Mouse (Mus musculus): ENCODE measurements around the gene Vps45.

The Vps45 gene

DNA sequence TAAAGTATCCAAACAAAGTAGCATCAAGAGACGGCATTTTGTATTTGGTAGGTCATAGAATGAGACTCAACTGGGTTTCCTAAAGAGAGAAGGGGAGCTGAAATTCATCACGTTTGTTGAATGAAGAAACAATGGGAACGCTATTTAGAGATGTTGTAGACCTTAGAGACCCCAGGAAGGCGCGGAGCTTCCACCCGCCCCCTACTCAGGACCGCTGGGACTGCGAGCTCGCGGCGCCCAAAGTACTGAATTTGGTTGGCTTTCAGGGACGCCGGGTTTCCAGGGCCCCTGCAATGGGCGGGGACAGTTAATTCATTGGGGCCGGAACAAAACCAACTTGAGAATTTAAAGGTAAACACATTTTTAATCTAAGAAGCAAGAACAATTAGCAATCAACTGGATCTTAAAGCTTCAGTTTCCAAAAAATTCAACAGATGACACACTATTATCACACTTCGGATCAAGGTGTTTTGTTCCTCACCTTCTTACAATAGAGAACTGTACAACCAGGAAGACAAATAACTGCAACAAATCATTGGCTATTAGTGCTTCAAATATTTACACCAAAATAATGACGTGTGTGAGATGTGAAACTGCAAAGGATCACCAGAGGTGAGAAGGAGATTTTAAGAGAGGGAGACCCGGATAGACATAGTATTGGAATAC lies at the start of gene Vps45:
Vps45 (minus strand) TSS at position 236 of the 666 bp plus-strand sequence.
- peak; percentile 78 to 83 for DNase-seq

DNA sequence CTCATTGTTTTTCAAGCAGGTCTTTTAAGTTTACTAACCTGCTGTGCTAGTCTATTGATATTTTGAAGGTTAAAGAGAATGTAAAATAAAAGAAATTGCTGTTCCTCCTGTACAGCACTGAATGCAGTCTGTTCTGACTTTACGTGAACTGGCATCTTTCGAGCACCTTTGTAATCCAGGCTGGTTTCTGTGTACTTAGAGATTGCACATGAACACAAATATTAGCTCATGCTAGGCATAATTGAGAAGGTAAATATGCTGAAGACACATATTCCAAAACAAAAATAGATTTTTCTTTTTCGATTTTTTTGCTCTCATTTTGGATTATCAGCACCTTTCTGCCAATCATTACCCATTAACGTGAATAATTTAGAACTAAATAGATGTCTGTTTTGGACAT lies 47.9 kb upstream of the Vps45 start:
- DNase-seq = no peak

DNA sequence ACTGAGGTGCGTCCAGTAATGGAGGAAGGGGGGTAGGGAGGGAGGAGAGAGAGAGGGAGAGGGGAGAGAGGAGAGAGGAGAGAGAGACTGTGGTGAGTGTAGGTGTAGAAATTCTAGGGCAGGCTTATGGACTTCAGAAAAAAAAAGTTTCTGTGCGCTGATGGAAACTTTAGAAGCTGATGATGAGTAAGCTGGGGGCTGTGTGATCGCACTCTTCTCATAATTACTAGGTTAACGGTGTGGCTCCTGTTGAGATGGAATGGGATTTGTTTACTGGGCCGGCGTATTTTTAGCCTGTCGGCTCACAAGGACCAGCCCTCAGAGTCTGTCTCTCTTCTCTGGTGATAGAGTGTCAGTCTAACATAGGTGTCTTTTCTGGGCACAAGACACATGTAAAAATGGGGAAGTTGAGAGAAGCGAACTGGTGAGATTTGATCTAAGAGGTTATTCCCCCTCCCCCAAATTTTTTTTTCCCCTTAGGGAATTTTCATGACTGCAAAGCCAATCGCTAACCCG lies 47.0 kb upstream of the Vps45 start:
- DNase-seq = no peak

DNA sequence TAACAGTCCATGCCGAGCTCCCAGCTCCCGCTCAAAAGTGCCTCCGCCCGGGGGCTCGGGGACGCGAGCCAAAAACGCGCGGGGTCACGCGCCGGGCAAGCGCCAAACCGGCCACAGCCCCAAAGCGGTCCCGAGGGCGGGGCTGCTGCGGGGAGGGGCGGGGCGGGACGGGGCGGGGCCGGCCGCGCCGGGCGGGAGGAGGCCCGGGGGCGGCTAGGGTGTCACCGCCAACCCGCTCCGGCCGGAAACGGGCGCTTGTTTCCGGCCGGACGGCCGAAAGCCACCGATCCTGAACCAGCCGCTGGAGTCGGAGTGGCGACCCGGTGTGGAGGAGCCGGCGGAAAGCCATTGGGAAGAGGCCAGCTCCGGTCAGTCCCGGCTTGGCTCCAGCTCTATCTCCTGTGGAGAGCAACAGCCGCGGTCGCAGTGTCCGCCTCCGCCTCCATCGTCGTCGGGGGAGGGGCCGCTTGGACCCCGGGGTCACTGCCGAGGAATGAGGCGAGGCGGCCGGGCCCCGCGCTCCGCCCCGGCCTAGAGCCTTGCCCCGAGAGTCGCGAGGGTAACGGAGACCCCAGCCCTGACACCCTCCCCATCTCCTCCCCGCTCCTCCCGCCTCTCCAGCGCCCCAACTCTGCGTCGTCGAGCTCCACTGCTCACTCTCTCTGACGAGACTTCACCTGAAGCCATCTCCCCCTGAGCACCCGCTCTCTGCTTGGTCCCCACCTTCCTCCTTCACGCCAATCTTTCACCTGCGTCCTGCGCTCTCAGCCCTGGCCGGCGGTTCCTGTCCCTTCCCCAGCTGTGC lies 46.2 kb upstream of the Vps45 start, which contains the start of gene Otud7b:
Otud7b (plus strand) TSS at position 267 of the 805 bp plus-strand sequence.
- peak; percentile 88 to 93 for DNase-seq

DNA sequence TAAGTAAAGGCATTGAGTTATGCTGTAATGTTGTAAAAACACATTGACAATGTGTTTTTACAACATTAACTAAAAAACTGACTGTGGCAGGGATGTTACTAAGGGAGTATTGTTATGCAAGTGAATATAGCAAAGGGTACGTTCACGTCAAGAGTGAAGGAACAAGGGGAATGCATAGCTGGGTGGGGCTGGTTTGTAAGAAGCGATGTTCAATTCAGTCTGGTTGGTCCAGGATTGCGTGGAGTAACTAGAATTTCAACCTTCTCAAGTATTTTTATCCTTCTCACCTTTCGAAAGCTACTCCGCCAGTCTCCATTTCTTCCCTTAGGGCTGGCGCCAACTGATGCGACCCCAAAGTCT lies 45.6 kb upstream of the Vps45 start:
- DNase-seq = no peak

DNA sequence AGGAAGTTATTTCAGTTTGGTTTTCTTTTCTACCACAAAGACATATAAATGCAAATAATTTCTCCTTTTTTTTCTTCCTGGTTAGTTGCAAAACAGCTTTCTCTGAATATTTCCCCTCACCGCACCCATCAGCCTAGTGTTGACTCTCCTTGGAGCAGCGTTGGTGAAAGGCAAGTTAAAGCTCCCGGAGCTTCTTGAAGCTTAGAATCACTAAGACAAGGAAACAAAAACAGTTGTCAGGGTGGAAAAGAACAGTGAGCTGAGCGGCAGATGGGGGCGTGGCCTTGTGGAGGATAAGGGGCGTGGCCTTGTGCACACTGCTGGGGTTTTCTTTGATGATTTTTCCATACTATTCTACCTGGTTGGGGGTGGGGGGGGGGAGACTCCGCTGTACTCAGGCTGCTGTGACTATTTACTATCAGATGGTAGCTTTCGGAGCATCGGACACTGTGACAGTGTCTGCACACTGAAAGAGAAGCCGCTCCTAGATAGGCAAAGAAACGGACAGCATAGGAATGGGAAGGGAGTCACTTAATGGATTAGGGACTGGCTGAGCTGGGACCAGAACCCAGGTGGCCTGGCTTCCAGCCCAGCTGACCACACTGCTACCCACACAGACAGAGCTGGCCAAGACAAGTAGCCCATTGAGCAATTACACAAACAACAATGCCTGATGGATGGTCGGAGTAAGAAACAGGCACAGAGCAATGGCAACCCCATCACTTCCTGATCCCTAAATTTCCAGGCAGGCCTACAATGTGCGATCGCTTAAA lies 44.0 kb upstream of the Vps45 start:
- DNase-seq = peak; percentile 73 to 78

DNA sequence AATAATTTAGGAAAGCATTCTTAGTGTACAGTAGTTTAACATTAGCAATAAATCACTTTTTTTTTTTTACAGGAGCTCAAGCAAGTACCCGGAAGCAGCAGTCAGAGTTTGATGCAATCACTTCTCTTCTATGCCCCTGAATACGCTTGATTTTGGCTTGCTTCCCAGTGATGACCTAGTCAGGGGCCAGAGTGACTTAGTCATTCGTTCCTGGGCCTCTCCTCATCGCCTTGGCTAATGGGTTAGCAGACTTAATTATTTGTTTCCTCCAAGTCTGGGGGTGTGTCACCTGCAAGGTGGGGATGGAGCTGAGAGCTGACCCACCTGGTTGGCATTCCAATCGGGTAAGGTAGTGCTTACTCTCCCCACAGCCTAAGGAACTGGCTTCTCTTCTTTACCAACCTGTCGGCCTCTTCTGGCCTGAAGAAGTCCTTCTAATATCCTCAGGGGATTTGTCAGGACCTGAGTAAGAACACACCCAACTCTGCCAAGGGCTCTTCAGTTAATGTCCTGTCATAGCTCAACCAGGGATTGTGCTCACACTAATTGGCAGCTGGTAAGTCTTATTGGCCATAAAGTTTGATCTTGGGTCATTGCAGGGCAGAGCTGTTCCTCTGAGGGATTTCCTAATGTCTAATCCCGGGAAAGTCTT lies 40.5 kb upstream of the Vps45 start:
- peak; percentile 34 to 49 for DNase-seq

DNA sequence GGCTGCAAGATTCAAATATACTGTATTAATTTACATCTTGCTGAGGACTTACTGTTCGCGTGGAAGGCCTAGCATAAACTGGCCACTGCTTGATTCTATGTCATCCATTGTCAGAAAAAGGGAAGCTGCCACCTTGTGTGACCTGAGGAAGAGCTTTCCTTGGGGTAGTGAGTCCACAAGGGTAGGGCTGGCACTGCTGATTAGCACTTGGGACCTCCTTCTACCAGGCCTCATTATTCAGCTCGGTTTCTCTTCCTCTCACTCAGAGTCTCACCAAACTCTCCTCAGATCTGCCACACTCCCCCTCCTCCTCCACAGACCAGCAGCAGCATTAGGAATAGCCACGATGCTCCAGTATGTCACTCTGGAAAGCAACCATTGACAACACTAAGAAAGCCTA lies 39.9 kb upstream of the Vps45 start:
- no peak for DNase-seq

DNA sequence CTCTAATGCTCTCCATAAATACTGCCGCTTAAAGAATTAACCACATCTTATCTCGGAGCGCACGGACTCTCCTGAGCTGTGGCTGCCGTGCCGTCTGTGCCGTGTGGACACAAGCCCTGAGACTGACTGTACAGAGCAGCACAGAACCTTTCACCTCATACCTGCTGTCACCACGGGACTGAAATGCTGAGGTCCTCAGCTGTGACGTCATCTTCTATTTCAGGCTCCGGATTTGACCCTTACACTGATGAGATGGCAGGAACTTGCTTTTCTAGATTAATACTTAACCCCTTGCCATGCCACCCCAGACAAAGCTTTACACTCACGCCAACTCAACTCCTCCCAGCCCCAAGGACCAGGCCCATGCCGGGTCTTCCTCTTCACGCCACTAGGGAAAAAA lies 35.9 kb upstream of the Vps45 start:
- DNase-seq = peak in 1 of 2 experiments; percentile 32

DNA sequence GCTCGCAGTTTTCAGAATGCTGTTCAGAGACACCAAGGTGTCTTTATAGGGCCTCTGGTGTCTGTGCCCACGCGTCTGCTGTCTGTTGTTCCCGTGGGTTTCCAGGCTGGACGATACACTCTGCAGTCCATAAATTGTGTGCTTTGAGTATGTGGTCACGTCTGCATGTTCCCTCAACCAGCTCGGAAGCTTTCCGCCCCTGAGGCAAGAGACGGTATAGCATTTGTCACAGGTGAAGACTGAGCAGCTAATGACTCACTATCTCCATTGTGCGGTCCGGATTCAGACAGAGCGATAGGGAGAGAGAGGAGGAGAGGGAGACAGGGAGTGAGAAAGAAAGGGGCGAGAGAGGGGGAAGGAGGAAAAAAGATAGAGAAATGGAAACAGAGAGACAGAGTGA lies 35.2 kb upstream of the Vps45 start:
- DNase-seq = peak in 1 of 2 experiments; percentile 11

DNA sequence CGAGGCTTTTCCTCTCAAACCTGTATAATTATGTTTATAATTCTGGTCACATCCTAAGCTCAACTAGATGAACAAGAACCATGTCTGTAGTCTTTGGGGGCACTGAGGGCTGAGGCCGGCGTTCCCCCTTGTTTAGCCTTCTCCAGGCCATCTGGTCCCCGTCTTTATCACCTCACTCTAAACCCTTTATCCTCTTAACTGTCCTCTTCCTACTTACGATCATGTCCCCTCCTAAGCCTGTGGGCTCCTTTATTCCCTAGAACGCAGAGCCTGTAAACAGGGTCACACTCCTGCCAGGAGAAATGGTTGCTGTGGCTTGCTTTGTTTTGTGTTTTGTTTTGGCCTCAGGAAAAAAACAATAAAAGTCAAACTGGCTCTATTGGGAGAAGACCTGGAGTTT lies 33.7 kb upstream of the Vps45 start:
- DNase-seq = no peak

DNA sequence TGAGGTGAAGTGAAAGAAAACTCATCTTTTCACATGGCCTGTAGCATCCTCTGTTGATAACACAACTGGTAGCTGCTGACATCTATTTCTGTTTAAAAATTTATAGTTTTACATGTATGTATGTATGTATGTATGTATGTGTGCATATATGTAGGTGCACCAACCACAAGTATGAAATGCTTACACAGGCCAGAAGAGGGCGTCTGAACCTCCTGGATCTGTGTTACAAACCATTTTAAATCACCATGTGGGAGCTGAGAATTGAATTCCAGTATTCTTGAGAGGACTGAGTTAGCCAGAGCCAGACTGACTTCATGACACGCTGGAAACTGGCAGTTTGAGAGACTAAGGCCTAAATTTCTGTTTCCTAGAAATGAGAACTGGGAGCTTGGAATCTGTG lies 32.9 kb upstream of the Vps45 start:
- no peak for DNase-seq

DNA sequence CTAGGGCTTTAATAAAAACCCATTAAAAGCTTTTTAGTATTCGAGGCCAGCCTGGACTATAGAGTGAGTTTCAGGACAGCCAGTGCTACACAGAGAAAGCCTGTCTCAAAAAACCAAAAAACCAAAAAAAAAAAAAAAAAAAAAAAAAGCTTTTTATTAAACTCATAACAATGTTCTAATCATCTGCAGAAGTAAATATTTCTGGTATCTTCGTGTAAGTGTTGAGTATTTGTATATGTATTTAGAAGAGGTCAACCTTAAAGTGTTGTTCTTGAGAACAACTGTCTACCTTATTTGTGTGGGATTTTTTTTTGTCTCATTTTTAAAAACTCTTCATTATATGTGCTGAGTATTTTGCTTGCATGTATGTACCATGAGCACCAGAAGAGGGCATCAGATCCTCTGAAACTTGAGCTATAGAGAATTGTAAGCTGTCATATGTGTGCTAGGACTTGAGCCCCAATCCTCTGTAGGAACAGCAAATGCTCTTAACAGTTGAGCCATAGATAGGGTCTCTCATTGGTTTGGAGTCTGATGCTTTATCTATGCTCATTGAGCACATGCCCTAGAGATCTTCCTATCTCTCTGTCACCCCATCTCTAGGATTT lies 31.7 kb upstream of the Vps45 start:
- DNase-seq = no peak

DNA sequence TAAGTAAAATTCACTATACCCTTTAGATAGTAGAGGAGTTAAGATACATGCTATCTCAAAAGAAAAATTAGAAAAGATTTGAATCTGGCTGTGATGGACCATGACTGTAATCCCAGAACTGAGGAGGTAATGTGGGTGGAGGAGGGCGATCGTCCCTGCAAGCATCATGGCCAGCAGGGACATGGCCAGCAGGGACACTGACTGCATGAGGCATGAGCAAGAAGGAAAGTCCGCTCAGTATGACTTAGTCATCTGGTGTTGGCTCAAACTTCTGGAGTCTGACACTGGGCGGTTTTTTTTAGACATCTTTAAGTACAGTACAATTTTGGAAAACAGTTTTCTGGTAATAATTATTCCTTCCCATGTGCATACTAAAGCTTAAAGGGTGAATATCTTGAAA lies 29.5 kb upstream of the Vps45 start:
- DNase-seq = no peak

DNA sequence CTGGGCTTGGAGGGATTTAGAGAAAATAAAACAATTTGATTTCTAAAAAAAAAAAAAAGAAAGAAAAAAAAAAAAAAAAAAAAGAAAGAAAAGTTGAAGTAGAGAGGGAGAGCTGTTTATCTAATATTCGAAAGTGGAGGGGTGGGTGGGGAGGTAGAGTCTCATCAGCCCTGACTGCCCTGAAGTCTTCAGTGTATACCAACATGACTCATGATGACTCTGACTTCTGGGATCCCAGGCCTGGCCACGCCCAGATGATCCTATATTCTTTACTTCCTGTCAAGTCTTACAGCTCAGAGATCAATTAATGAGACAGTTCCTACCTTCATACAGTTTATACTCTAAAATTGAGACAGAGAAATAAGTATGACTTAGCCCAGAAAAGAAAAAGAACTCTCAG lies 29.0 kb upstream of the Vps45 start:
- no peak for DNase-seq

DNA sequence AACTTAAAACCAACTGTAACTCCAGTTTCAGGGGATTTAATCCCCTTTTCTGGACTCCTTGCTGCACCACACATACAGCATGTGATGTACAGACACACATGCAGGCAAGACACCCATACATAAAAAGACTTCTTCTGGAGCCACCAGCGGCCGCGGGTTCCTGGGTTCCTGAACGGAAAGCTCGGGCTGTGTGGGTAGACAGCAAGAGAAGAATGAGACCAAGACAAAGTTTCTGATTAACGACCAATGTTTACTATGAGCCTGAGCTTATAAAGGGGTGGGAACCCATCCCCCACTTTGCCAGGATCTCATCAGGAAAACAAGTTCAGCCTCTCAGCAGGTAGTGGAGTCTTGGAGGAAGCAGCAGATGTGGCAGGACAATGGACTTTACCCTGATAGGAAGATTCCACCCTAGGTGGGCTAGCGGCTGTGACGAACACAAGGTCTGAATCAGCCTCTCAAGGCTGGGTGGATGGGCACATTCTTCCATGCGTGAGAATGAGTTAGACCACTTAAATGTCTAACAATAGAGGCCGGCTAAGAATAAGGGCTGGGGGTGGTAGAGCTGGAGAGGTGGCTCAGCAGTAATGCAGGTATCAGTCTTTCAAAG lies 26.0 kb upstream of the Vps45 start:
- no peak for DNase-seq

DNA sequence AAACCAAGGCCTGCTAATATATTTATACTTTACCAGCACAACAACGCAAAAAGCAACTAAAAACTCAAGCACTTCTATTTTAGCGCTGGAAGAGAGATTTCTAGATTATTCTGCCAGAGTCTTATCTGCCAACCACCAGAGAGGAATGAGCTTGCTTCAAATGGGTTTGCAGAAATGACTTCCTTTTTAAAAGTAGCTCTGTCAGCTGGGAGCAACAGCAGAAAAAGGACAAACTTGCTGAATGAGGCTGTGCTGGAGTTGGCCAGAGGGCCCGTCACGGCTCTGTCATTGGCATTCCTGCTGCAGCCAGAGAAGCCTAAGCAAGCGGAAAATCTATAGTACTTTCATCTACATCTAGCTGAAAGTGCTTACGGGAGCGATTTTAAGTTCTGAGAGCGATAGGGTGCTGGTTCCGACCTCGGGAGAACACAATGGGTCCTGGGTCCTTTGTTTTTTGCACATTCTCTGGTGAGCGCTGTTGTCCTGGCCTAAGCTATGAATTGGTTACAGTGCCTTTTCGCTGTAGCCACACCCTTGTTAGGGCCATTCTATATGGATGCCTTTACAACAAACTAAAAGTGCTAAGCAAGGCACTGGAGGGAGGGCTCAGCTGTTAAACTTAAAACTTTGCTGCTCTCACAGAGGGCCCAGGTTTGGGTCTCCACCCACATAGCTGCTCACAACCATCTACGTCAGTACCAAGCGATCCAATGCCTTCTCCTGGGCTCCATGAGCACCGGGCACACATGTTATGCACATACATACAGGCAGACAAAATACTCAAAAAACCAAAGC lies 24.6 kb upstream of the Vps45 start:
- DNase-seq = peak in 1 of 2 experiments; percentile 13

DNA sequence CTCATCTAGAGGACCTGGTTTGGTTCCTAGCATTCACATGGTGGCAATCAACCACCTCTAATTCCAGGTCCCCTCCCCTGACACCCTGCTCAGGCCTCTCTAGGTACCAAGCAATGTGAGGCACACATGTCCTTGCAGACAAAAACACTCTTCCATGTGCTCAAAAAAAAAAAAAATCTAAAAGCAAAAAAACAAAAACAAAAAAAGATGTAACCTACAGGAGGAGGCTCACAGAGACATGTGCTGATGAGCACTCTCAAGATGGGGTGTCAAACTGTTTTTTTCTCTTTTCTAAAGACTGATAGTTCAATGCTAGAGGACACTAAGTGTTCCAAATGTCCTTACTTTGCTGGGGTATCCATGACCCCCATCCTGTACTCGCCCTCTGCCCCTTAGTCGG lies 23.8 kb upstream of the Vps45 start:
- no peak for DNase-seq

DNA sequence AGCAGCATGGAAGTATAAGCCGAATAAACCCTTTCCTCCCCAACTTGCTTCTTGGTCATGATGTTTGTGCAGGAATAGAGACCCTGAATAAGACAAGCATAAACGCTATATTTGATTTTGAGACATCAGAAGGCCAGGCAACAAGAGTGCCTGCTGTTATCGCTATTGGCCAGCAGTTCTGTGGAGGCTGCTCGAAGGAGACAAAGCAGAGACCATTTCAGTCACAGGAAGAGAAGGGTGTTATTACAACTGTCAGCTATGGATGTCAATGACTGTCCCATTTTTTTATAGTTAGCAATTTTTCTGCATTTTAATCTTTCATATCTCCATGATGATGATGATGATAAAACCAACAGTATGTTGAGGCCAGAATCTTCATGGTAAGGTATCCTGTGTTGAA lies 23.4 kb upstream of the Vps45 start:
- no peak for DNase-seq

DNA sequence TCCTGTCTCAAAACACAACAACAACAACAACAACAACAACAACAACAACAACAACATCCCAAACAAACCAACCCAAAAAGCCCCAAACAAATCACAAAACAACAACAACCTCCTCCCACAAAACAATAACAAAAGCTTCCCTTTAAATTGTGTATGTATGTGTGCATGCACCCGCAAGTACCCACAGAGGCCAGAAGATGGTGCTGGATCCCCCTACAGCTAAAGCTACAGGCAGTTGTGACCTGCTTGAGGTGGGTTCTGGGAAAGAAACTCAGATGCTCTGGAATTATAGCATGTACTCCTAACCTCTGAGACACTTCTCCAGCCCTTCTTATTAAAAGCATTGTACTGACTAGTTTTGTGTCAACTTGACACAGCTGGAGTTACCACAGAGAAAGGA lies 22.7 kb upstream of the Vps45 start:
- peak; percentile 52 to 68 for DNase-seq

DNA sequence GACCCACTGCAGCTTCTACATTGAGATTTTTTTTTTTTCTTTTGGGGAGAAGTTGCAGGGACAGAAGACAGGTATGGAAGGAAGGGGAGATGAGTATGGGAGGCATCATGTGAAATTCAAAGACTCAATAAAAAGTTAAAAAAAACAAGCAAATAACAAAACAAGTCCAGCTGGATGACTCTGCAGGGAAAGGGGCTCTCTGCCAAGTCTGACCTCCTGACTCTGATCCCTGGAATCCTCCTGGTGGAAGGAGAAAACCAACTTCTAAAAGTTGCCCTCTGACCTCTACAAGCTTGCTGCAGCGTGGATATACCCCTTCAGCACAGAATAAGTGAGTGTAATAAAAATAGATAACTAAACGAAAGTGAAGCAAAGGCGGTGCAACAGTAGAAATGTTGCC lies 20.4 kb upstream of the Vps45 start:
- DNase-seq = no peak

All from kidney, postnatal 4 days (tissue).